Mouse (Mus musculus) embryonic stem cell, embryonic (primary cell): ENCODE data around the gene Arid1b.

Source experiments
- CTCF ChIA-PET, 4 experiments: fragments of 300-600 bp in 2 of 4; fragments of 350-600 bp in 2 of 4; sonication (Branson Sonifier 250); formaldehyde crosslinking; loops; one replicate each; lab custom pipeline; 2022; ENCODE audit warnings: inconsistent platforms in 2 of 4; lab: Charles Lee
- POLR2A ChIA-PET, 4 experiments: fragments of 300-600 bp in 2 of 4; fragments of 350-600 bp in 2 of 4; sonication (Branson Sonifier 250); formaldehyde crosslinking; loops; one replicate each; lab custom pipeline; 2022; ENCODE audit warnings: antibody characterized with exemption in 4 of 4, inconsistent platforms in 1 of 4; lab: Charles Lee

Arid1b gene

GRCm38 (mm10) chr17:5179925-5180525, 185.9 kb downstream of the Arid1b start:
- ChIA-PET CTCF (no interaction called here), POLR2A (interaction anchor here in 3 of 4 experiments (0.8 to 1.9 kb wide), 5 partner anchors 9 to 10 kb away, joined by 3 to 17 read pairs (median 6); no protein-coding TSS in a partner anchor)

- POLR2A ChIA-PET = interaction anchor here in 3 of 4 experiments (0.8 to 1.9 kb wide), 6 partner anchors 9 to 23 kb away, joined by 3 to 17 read pairs (median 6); no protein-coding TSS in a partner anchor
- CTCF ChIA-PET = interaction anchor here in 2 of 4 experiments (0.7 to 1.0 kb wide), 2 partner anchors 116 to 248 kb away, joined by 3 read pairs; no protein-coding TSS in a partner anchor
Observed at GRCm38 (mm10) chr17:5180925-5181324, 186.8 kb downstream of the Arid1b start.

- POLR2A ChIA-PET = interaction anchor here in 1 of 4 experiments (1.0 kb wide), 2 partner anchors 8 to 9 kb away, joined by 3 to 4 read pairs; no protein-coding TSS in a partner anchor
- CTCF ChIA-PET = interaction anchor here in 1 of 4 experiments (1.5 kb wide), 1 partner anchor 16 kb away, joined by 3 read pairs; no protein-coding TSS in a partner anchor
Observed at GRCm38 (mm10) chr17:5182493-5182892, 188.4 kb downstream of the Arid1b start.

GRCm38 (mm10) chr17:5185501-5185900, 191.4 kb downstream of the Arid1b start:
- ChIA-PET POLR2A (interaction anchor here in 1 of 4 experiments (1.1 kb wide), 1 partner anchor 12 kb away, joined by 3 read pairs; no protein-coding TSS in a partner anchor), CTCF (interaction anchor here in 1 of 4 experiments (0.6 kb wide), 1 partner anchor 141 kb away, joined by 5 read pairs; no protein-coding TSS in a partner anchor)

GRCm38 (mm10) chr17:5187546-5187945, 193.4 kb downstream of the Arid1b start:
- CTCF ChIA-PET = no interaction called here

GRCm38 (mm10) chr17:5188400-5188799, 194.3 kb downstream of the Arid1b start:
- ChIA-PET POLR2A (interaction anchor here in 1 of 4 experiments (1.9 kb wide), 1 partner anchor 11 kb away, joined by 5 read pairs; no protein-coding TSS in a partner anchor), CTCF (no interaction called here)

More at GRCm38 (mm10) chr17:5187546-5187945, 193.4 kb downstream of the Arid1b start:
- POLR2A ChIA-PET = interaction anchor here in 2 of 4 experiments (1.1 kb wide), 2 partner anchors 10 to 166 kb away, joined by 3 read pairs; no protein-coding TSS in a partner anchor

- CTCF ChIA-PET = interaction anchor here (0.5 to 1.5 kb wide), 14 partner anchors 10 to 737 kb away, joined by 3 to 10 read pairs (median 4); no protein-coding TSS in a partner anchor
- POLR2A ChIA-PET = interaction anchor here (0.6 to 4.4 kb wide), 96 partner anchors 9 to 714 kb away, joined by 3 to 30 read pairs (median 4); partner anchors contain the start of gene Tmem242 (in 1 of the 4)
Observed at GRCm38 (mm10) chr17:5189551-5190351, 195.6 kb downstream of the Arid1b start.

GRCm38 (mm10) chr17:5190367-5190766, 196.2 kb downstream of the Arid1b start:
- POLR2A ChIA-PET = interaction anchor here (0.6 to 4.4 kb wide), 57 partner anchors 9 to 713 kb away, joined by 3 to 30 read pairs (median 4); partner anchors contain the start of gene Tmem242 (in 1 of the 4)
- CTCF ChIA-PET = interaction anchor here (0.6 to 1.5 kb wide), 10 partner anchors 9 to 214 kb away, joined by 3 to 10 read pairs (median 4); no protein-coding TSS in a partner anchor

GRCm38 (mm10) chr17:5194157-5194916, 200.2 kb downstream of the Arid1b start:
- ChIA-PET CTCF (no interaction called here), POLR2A (no interaction called here)

GRCm38 (mm10) chr17:5195397-5195796, 201.3 kb downstream of the Arid1b start:
- POLR2A ChIA-PET = no interaction called here

GRCm38 (mm10) chr17:5196005-5196404, 201.9 kb downstream of the Arid1b start:
- POLR2A ChIA-PET = no interaction called here
- CTCF ChIA-PET = interaction anchor here in 1 of 4 experiments (0.6 kb wide), 1 partner anchor 57 kb away, joined by 4 read pairs; no protein-coding TSS in a partner anchor

More at GRCm38 (mm10) chr17:5195397-5195796, 201.3 kb downstream of the Arid1b start:
- CTCF ChIA-PET = no interaction called here

- CTCF ChIA-PET = interaction anchor here in 2 of 4 experiments (0.6 kb wide), 2 partner anchors 57 to 239 kb away, joined by 3 to 4 read pairs; no protein-coding TSS in a partner anchor
Observed at GRCm38 (mm10) chr17:5196508-5196907, 202.4 kb downstream of the Arid1b start.

GRCm38 (mm10) chr17:5197083-5197482, 203.0 kb downstream of the Arid1b start:
- POLR2A ChIA-PET = interaction anchor here in 1 of 4 experiments (0.7 kb wide), 1 partner anchor 12 kb away, joined by 3 read pairs; no protein-coding TSS in a partner anchor
- CTCF ChIA-PET = interaction anchor here in 1 of 4 experiments (0.6 kb wide), 1 partner anchor 239 kb away, joined by 3 read pairs; no protein-coding TSS in a partner anchor

More at GRCm38 (mm10) chr17:5196508-5196907, 202.4 kb downstream of the Arid1b start:
- POLR2A ChIA-PET = no interaction called here

- POLR2A ChIA-PET = interaction anchor here in 2 of 4 experiments (0.7 to 1.1 kb wide), 2 partner anchors 12 to 232 kb away, joined by 3 to 4 read pairs; no protein-coding TSS in a partner anchor
- CTCF ChIA-PET = interaction anchor here in 1 of 4 experiments (0.6 kb wide), 1 partner anchor 614 kb away, joined by 6 read pairs; no protein-coding TSS in a partner anchor
Observed at GRCm38 (mm10) chr17:5197765-5198164, 203.6 kb downstream of the Arid1b start.

GRCm38 (mm10) chr17:5198252-5198651, 204.1 kb downstream of the Arid1b start:
- POLR2A ChIA-PET = interaction anchor here in 2 of 4 experiments (1.1 to 2.1 kb wide), 2 partner anchors 8 to 231 kb away, joined by 4 to 14 read pairs; no protein-coding TSS in a partner anchor
- CTCF ChIA-PET = interaction anchor here in 2 of 4 experiments (0.6 kb wide), 2 partner anchors 262 to 614 kb away, joined by 3 to 6 read pairs; no protein-coding TSS in a partner anchor

- ChIA-PET POLR2A (interaction anchor here in 2 of 4 experiments (0.7 to 2.1 kb wide), 3 partner anchors 9 kb away, joined by 3 to 14 read pairs (median 3); no protein-coding TSS in a partner anchor), CTCF (interaction anchor here in 2 of 4 experiments (0.6 to 1.2 kb wide), 4 partner anchors 9 to 261 kb away, joined by 3 to 6 read pairs (median 4); no protein-coding TSS in a partner anchor)
Observed at GRCm38 (mm10) chr17:5198811-5199210, 204.7 kb downstream of the Arid1b start.

GRCm38 (mm10) chr17:5200638-5201037, 206.5 kb downstream of the Arid1b start:
- CTCF ChIA-PET = interaction anchor here in 3 of 4 experiments (0.5 to 1.0 kb wide), 3 partner anchors 11 to 115 kb away, joined by 3 read pairs; no protein-coding TSS in a partner anchor
- POLR2A ChIA-PET = interaction anchor here in 1 of 4 experiments (0.6 to 2.1 kb wide), 3 partner anchors 11 to 48 kb away, joined by 3 to 14 read pairs (median 3); no protein-coding TSS in a partner anchor
